Mouse (Mus musculus) small intestine, adult 2 months (tissue): ENCODE measurements around the gene Ebf1.

Experiments used
- CTCF ChIP-seq: fragments of 200-500 bp; IDR thresholded peaks from 2 replicates; pipeline ENCODE4 v1.5.1; 2012; ENCODE audit warnings: low read depth, mild to moderate bottlenecking, control low read depth, inconsistent platforms, low read length, moderate library complexity, mixed read lengths; ENCODE audit not compliant: insufficient replicate concordance, insufficient read length; ENCODE audit errors: extremely low read depth
- POLR2A ChIP-seq: fragments of 200-500 bp; IDR thresholded peaks from 2 replicates; pipeline ENCODE4 v1.6.1; 2012; ENCODE audit warnings: low read depth, mild to moderate bottlenecking, control low read depth, inconsistent platforms, low read length, moderate library complexity

DNA sequence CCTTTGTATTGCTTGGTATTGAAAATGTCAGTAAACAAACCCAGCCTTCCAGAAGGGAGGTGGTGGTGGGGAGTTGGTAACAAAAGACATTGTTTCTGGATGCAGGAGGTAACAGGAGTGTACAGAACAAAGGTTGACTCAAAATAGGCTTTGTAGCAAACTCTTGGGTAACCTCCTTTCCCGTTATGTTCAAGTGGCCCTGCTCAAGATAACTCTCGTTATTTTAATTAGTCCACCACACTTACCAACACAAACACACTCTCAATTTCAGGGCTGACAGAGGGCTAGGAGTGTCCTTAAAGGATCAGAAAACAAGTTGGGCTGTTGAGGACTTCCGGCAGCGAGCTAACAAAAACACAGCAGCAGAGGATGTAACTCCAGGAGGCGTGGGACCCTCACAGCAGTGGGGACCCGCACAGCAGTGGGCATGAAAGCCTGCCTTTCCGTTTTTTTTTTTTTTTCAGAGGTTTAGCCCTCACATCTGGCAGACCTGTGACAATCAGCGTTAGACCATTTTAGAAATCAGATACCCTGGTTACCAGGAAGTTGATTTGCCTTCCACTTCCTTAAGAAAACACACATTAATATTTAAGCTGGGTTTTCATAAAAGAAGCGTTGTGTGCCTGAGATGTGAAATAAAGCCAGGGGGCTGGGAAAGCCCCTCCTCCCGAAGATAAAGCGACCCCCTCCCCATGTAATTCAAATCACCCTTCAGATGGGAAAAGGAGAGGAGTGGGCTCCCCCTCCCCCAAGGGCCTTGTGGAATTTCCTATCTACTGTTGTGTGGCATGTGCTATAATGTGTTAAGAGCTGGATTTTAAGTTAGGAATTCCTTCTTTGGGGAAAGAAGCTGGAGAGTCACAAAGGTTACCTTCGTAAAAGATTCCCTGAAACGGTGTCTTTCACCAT, 90.5 kb downstream of the Ebf1 start:
- TF ChIP-seq POLR2A (no peak), CTCF (no peak)
